Mouse (Mus musculus): ENCODE data around the gene Wiz.

- TF ChIP-seq CTCF (IDR thresholded peaks at IDR 0.05; ENCODE audit: low read depth) (no peak), EP300 (IDR thresholded peaks at IDR 0.05; ENCODE audit: low read depth) (no peak)
Measured at GRCm38 (mm10) chr17:32387986-32388369, 1.3 kb downstream of the Wiz start.

All from liver, embryonic 14.5 days (tissue).